Mouse (Mus musculus): Measurements from ENCODE around the gene Pcbp4. TPM values are rescaled to one million over a fixed set of nuclear protein-coding genes. Genes with fewer than 3 reads are reported as not detected.
"Not testable (repeated sequence)": the region's sequence is repeated elsewhere in the genome, so short reads cannot be mapped to it uniquely, and the experiment has no call there.

Pcbp4 gene
- polyA plus RNA-seq, 1 experiment, result 19.2 TPM

GRCm38 (mm10) chr9:106481676-106482075 is 28.6 kb downstream of the Pcbp4 start:
- Histone ChIP-seq H3K27ac (ENCODE audit: control insufficient read depth, insufficient read depth, low read depth, low read length, poor library complexity) (no peak overlapping the region), H3K4me3 (replicated peaks; ENCODE audit: control insufficient read depth, low read depth, low read length) (no peak overlapping the region), H3K4me1 (ENCODE audit: control insufficient read depth, insufficient read depth, low read length) (no peaks in the 10 kb centered on the region; the same call in 1 of the 2 replicates)
- 87% methylated on average over 13 of the region's 13 CpGs for WGBS
- no peak for TF ChIP-seq CTCF (IDR thresholded peaks at IDR 0.05; ENCODE audit: control insufficient read depth, insufficient read depth, low read length)
- no peak for TF ChIP-seq POLR2A (IDR thresholded peaks at IDR 0.05; ENCODE audit: borderline replicate concordance, control insufficient read depth, low read depth, low read length)

DNA sequence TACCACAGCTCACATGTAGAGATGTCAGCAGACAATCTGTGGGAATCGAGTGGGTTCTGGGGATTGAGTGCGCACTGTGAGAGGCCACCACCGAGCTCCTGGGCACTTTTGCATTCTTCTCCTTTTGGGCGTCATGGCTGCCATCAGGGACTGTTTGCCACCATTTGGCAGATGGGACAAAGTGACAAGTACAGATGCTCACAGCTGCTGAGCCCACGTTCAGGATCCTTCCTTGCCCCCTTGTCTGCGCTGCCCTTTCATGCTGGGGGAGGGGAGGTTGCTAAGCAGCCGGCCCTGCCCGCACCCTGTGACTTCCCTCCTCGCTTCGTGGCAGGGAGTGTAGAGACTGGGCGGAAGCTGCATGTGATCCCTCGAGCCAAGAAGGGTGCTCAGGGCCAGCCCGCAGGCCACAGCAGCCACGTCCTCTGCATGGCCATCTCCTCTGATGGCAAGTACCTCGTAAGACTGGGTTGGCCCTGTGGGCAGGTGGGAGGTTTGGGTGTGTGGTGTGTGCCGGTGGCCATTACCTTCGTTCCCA is 29.6 kb downstream of the Pcbp4 start:
- WGBS, result 87% methylated on average over 17 of the region's 17 CpGs
- no peak overlapping the region for H3K27ac ChIP-seq (ENCODE audit: control insufficient read depth, insufficient read depth, low read depth, low read length, poor library complexity)
- no peaks in the 10 kb centered on the region; the same call in 1 of the 2 replicates for H3K4me1 ChIP-seq (ENCODE audit: control insufficient read depth, insufficient read depth, low read length)
- TF ChIP-seq POLR2A (IDR thresholded peaks at IDR 0.05; ENCODE audit: borderline replicate concordance, control insufficient read depth, low read depth, low read length) (no peak), CTCF (IDR thresholded peaks at IDR 0.05; ENCODE audit: control insufficient read depth, insufficient read depth, low read length) (no peak)
- no peak overlapping the region for H3K4me3 ChIP-seq (replicated peaks; ENCODE audit: control insufficient read depth, low read depth, low read length)

DNA sequence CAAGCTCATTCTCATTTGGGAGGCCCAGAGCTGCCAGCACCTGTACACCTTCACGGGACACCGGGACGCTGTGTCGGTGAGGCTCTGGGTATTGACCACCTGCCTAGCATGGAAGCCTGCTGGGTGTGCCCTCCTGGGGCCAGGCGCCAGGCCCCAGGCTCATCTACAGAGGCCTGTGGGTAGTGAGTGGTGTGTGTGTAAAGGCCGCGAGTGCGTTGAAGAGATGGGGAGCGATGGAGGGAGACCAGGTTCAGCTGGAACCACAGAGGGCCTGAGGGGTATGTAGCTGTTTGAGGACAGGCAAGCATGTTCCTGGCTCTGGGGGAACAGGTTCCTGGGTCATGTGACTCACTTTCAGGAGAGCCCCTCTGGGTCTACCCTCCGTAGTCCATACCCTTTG is 30.0 kb downstream of the Pcbp4 start:
- WGBS, result 91% methylated on average over 10 of the region's 10 CpGs
- Histone ChIP-seq H3K4me1 (ENCODE audit: control insufficient read depth, insufficient read depth, low read length) (no peaks in the 10 kb centered on the region; the same call in 1 of the 2 replicates), H3K27ac (ENCODE audit: control insufficient read depth, insufficient read depth, low read depth, low read length, poor library complexity) (no peak overlapping the region), H3K4me3 (replicated peaks; ENCODE audit: control insufficient read depth, low read depth, low read length) (no peak overlapping the region)
- TF ChIP-seq POLR2A (IDR thresholded peaks at IDR 0.05; ENCODE audit: borderline replicate concordance, control insufficient read depth, low read depth, low read length), result no peak
- TF ChIP-seq CTCF (IDR thresholded peaks at IDR 0.05; ENCODE audit: control insufficient read depth, insufficient read depth, low read length), result no peak

- WGBS, result 93% methylated on average over 17 of the region's 17 CpGs
- Histone ChIP-seq H3K27ac (ENCODE audit: control insufficient read depth, insufficient read depth, low read depth, low read length, poor library complexity) (no peak overlapping the region), H3K4me1 (ENCODE audit: control insufficient read depth, insufficient read depth, low read length) (no peaks in the 10 kb centered on the region), H3K4me3 (replicated peaks; ENCODE audit: control insufficient read depth, low read depth, low read length) (no peak overlapping the region)
- TF ChIP-seq CTCF (IDR thresholded peaks at IDR 0.05; ENCODE audit: control insufficient read depth, insufficient read depth, low read length), result no peak
- TF ChIP-seq POLR2A (IDR thresholded peaks at IDR 0.05; ENCODE audit: borderline replicate concordance, control insufficient read depth, low read depth, low read length), result no peak
Observed at GRCm38 (mm10) chr9:106483606-106484005, 30.5 kb downstream of the Pcbp4 start.

- WGBS, result 82% methylated on average over 10 of the region's 10 CpGs
- TF ChIP-seq CTCF (IDR thresholded peaks at IDR 0.05; ENCODE audit: control insufficient read depth, insufficient read depth, low read length) (no peak), POLR2A (IDR thresholded peaks at IDR 0.05; ENCODE audit: borderline replicate concordance, control insufficient read depth, low read depth, low read length) (no peak)
- H3K4me3 ChIP-seq (replicated peaks; ENCODE audit: control insufficient read depth, low read depth, low read length), result no peak overlapping the region
- no peaks in the 10 kb centered on the region for H3K4me1 ChIP-seq (ENCODE audit: control insufficient read depth, insufficient read depth, low read length)
- H3K27ac ChIP-seq (ENCODE audit: control insufficient read depth, insufficient read depth, low read depth, low read length, poor library complexity), result no peak overlapping the region
Observed at GRCm38 (mm10) chr9:106485076-106485475, 32.0 kb downstream of the Pcbp4 start.

GRCm38 (mm10) chr9:106487602-106488001 is 34.5 kb downstream of the Pcbp4 start:
- H3K4me1 ChIP-seq (ENCODE audit: control insufficient read depth, insufficient read depth, low read length); H3K27ac ChIP-seq (ENCODE audit: control insufficient read depth, insufficient read depth, low read depth, low read length, poor library complexity); H3K4me3 ChIP-seq (replicated peaks; ENCODE audit: control insufficient read depth, low read depth, low read length): not testable (repeated sequence)
- 79% methylated on average over 6 of the region's 6 CpGs for WGBS

DNA sequence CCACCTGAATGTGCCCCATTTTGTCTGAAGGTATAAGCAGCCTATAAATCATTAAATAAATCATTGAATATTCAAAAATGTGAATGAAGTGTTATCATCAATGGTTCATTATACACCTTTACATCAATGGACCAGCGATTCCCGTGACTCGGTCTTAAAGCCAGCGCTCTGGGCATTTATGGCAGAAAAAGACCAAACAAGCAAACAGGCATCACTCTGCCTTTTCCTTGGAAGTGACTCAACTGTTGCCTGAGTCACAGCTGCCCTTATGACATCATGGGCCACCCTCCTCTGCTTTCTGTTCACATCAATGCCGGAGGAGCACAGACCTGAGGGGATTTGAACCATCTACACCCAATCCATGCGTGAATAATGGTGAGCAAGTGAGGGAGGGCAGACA is 46.6 kb downstream of the Pcbp4 start, which contains the start of gene Iqcf1:
TSS of gene Iqcf1 (plus strand) at position 301 of the 400 bp plus-strand sequence.
- WGBS, result 87% methylated on average over 6 of the region's 6 CpGs

GRCm38 (mm10) chr9:106501846-106502245 is 48.8 kb downstream of the Pcbp4 start:
- Histone ChIP-seq H3K27ac (ENCODE audit: control insufficient read depth, insufficient read depth, low read depth, low read length, poor library complexity) (no peak overlapping the region), H3K4me1 (ENCODE audit: control insufficient read depth, insufficient read depth, low read length) (no peaks in the 10 kb centered on the region), H3K4me3 (replicated peaks; ENCODE audit: control insufficient read depth, low read depth, low read length) (no peak overlapping the region)
- no peak for TF ChIP-seq CTCF (IDR thresholded peaks at IDR 0.05; ENCODE audit: control insufficient read depth, insufficient read depth, low read length)
- TF ChIP-seq POLR2A (IDR thresholded peaks at IDR 0.05; ENCODE audit: borderline replicate concordance, control insufficient read depth, low read depth, low read length), result no peak
- 86% methylated on average over 22 of the region's 22 CpGs for WGBS

More for the DNA sequence above, 46.6 kb downstream of the Pcbp4 start, which contains the start of gene Iqcf1:
- H3K4me3 ChIP-seq (replicated peaks; ENCODE audit: control insufficient read depth, low read depth, low read length), result no peak within 1 kb of the TSS
- no peaks in the 10 kb centered on the region for H3K4me1 ChIP-seq (ENCODE audit: control insufficient read depth, insufficient read depth, low read length)
- TF ChIP-seq POLR2A (IDR thresholded peaks at IDR 0.05; ENCODE audit: borderline replicate concordance, control insufficient read depth, low read depth, low read length), result no peak
- TF ChIP-seq CTCF (IDR thresholded peaks at IDR 0.05; ENCODE audit: control insufficient read depth, insufficient read depth, low read length), result no peak
- H3K27ac ChIP-seq (ENCODE audit: control insufficient read depth, insufficient read depth, low read depth, low read length, poor library complexity), result no peak within 1 kb of the TSS

GRCm38 (mm10) chr9:106504246-106504645 is 51.2 kb downstream of the Pcbp4 start:
- TF ChIP-seq POLR2A (IDR thresholded peaks at IDR 0.05; ENCODE audit: borderline replicate concordance, control insufficient read depth, low read depth, low read length), result no peak
- TF ChIP-seq CTCF (IDR thresholded peaks at IDR 0.05; ENCODE audit: control insufficient read depth, insufficient read depth, low read length), result no peak
- H3K4me1 ChIP-seq (ENCODE audit: control insufficient read depth, insufficient read depth, low read length), result no peaks in the 10 kb centered on the region
- H3K27ac ChIP-seq (ENCODE audit: control insufficient read depth, insufficient read depth, low read depth, low read length, poor library complexity), result no peak overlapping the region
- H3K4me3 ChIP-seq (replicated peaks; ENCODE audit: control insufficient read depth, low read depth, low read length), result no peak overlapping the region
- 87% methylated on average over 6 of the region's 6 CpGs for WGBS
